Mouse (Mus musculus) hindbrain, embryonic 16.5 days (tissue): ENCODE results near the gene Stox2. TPM values are rescaled to one million over a fixed set of nuclear protein-coding genes. Genes with fewer than 3 reads are reported as not detected.

Source experiments
- ATAC-seq: fragments of 200-750 bp; cut with Nextera tagmentation; 2 replicates; pipeline ENCODE4 v1.8.0; 2017; ENCODE audit warnings: moderate TSS enrichment, moderate library complexity
- H3K27ac ChIP-seq: fragments of 300-500 bp; sonication (generic); 2 replicates; pipeline ENCODE4 v1.5.1; 2014; ENCODE audit warnings: low read depth, mild to moderate bottlenecking, control low read depth, low read length, moderate library complexity
- H3K27me3 ChIP-seq: fragments of 300-500 bp; sonication (generic); replicated peaks from 2 replicates; pipeline ENCODE4 v1.6.1; 2014; ENCODE audit warnings: low read length; ENCODE audit not compliant: control insufficient read depth, insufficient read depth
- H3K36me3 ChIP-seq: fragments of 300-500 bp; sonication (generic); 2 replicates; pipeline ENCODE4 v1.6.1; 2014; ENCODE audit warnings: mild to moderate bottlenecking, low read length, moderate library complexity, mixed read lengths; ENCODE audit not compliant: control insufficient read depth, insufficient read depth
- H3K4me1 ChIP-seq: fragments of 300-500 bp; sonication (generic); 2 replicates; pipeline ENCODE4 v1.6.1; 2014; ENCODE audit warnings: low read depth, low read length; ENCODE audit not compliant: control insufficient read depth, insufficient read depth
- H3K4me2 ChIP-seq: fragments of 300-500 bp; sonication (generic); 2 replicates; pipeline ENCODE4 v1.6.1; 2014; ENCODE audit warnings: mild to moderate bottlenecking, low read length, control low read depth, moderate library complexity
- H3K4me3 ChIP-seq: fragments of 300-500 bp; sonication (generic); 2 replicates; pipeline ENCODE4 v1.5.1; 2014; ENCODE audit warnings: mild to moderate bottlenecking, low read length, control low read depth, moderate library complexity
- H3K9ac ChIP-seq: fragments of 300-500 bp; sonication (generic); 2 replicates; pipeline ENCODE4 v1.6.1; 2014; ENCODE audit warnings: low read depth, mild to moderate bottlenecking, control low read depth, low read length, moderate library complexity
- H3K9me3 ChIP-seq: fragments of 300-500 bp; sonication (generic); 2 replicates; pipeline ENCODE4 v1.6.1; 2014; ENCODE audit warnings: mild to moderate bottlenecking, low read length, moderate library complexity; ENCODE audit not compliant: control insufficient read depth
- WGBS: fragments of 180-500 bp; shearing (Covaris S2); extraction: QIAGEN DNeasy Blood & Tissue Kit; methylation state at CpG from one replicate; pipeline ENCODE4 v1.1.7; 2014; 5-methylcytosine and 5-hydroxymethylcytosine counted together
- polyA plus RNA-seq: library from polyadenylated mRNA; unstranded; fragments of >200 nt; fragmentation: Nextera tagmentation; extraction: Ambion mirVana; gene quantifications from 2 replicates; pipeline ENCODE4 v1.2.1, GENCODE M21; 2015

Stox2 gene
- polyA plus RNA-seq, 1 experiment from 2014 or later, result 28.5 TPM

- H3K9me3 ChIP-seq, result no peaks in the 10 kb centered on the region
- no peaks in the 10 kb centered on the region for H3K4me1 ChIP-seq
- no peak overlapping the region for H3K4me3 ChIP-seq
- no peak overlapping the region for H3K4me2 ChIP-seq
- no peaks in the 10 kb centered on the region for H3K36me3 ChIP-seq
- no peak overlapping the region for H3K9ac ChIP-seq
- ATAC-seq, result no peak
- 79% methylated on average over 5 of the region's 5 CpGs for WGBS
- H3K27ac ChIP-seq, result no peak overlapping the region
- no peaks in the 10 kb centered on the region for H3K27me3 ChIP-seq
These were observed 139.8 kb downstream of the Stox2 start for GRCm38 (mm10) chr8:47306372-47306771.

- no peak overlapping the region for H3K4me3 ChIP-seq
- no peaks in the 10 kb centered on the region for H3K36me3 ChIP-seq
- no peaks in the 10 kb centered on the region for H3K9me3 ChIP-seq
- no peak overlapping the region for H3K4me2 ChIP-seq
- ATAC-seq, result no peak
- H3K4me1 ChIP-seq, result no peaks in the 10 kb centered on the region
- no peak overlapping the region for H3K27ac ChIP-seq
- WGBS, result 95% methylated on average over 5 of the region's 5 CpGs
- H3K9ac ChIP-seq, result no peak overlapping the region
- no peaks in the 10 kb centered on the region for H3K27me3 ChIP-seq
These were observed 140.3 kb downstream of the Stox2 start for GRCm38 (mm10) chr8:47305880-47306279.

GRCm38 (mm10) chr8:47298460-47298859 is 147.7 kb downstream of the Stox2 start:
- H3K9me3 ChIP-seq, result no peaks in the 10 kb centered on the region
- ATAC-seq, result no peak
- no peak overlapping the region for H3K9ac ChIP-seq
- H3K27ac ChIP-seq, result no peak overlapping the region
- H3K4me1 ChIP-seq, result no peaks in the 10 kb centered on the region
- H3K27me3 ChIP-seq, result no peaks in the 10 kb centered on the region
- H3K4me3 ChIP-seq, result no peak overlapping the region
- H3K36me3 ChIP-seq, result no peaks in the 10 kb centered on the region
- no peak overlapping the region for H3K4me2 ChIP-seq
- WGBS, result 97% methylated on average over 3 of the region's 3 CpGs

- peak overlapping the region; percentile 99 for H3K9ac ChIP-seq
- H3K4me1 ChIP-seq, result peaks cover 16% of the 10 kb centered on the region
- H3K27ac ChIP-seq, result peak overlapping the region; percentile 99
- peak; percentile 15; the same call in 1 of the 2 replicates for ATAC-seq
- H3K4me2 ChIP-seq, result peak overlapping the region; percentile 71
- peak overlapping the region; percentile 88 for H3K4me3 ChIP-seq
- WGBS, result 5% methylated on average over 6 of the region's 6 CpGs
- H3K9me3 ChIP-seq, result no peaks in the 10 kb centered on the region
- no peaks in the 10 kb centered on the region for H3K36me3 ChIP-seq
- no peaks in the 10 kb centered on the region for H3K27me3 ChIP-seq
These were observed 156.5 kb downstream of the Stox2 start for GRCm38 (mm10) chr8:47289641-47290040.

GRCm38 (mm10) chr8:47288866-47289541 is 157.2 kb downstream of the Stox2 start:
- peak overlapping the region; percentile 99 for H3K27ac ChIP-seq
- no peaks in the 10 kb centered on the region for H3K27me3 ChIP-seq
- peak; percentile 84 for ATAC-seq
- H3K4me2 ChIP-seq, result peak overlapping the region; percentile 71
- H3K9ac ChIP-seq, result peak overlapping the region; percentile 99
- peaks cover 21% of the 10 kb centered on the region for H3K4me1 ChIP-seq
- peak overlapping the region; percentile 88 for H3K4me3 ChIP-seq
- under 1% methylated on average over 79 of the region's 97 CpGs for WGBS
- H3K9me3 ChIP-seq, result no peaks in the 10 kb centered on the region
- no peaks in the 10 kb centered on the region for H3K36me3 ChIP-seq

- no peaks in the 10 kb centered on the region for H3K9me3 ChIP-seq
- no peaks in the 10 kb centered on the region for H3K27me3 ChIP-seq
- under 1% methylated on average over 53 of the region's 78 CpGs for WGBS
- peak overlapping the region; percentile 71 for H3K4me2 ChIP-seq
- peak overlapping the region; percentile 99 for H3K27ac ChIP-seq
- peak overlapping the region; percentile 99 for H3K9ac ChIP-seq
- ATAC-seq, result peak; percentile 53
- no peaks in the 10 kb centered on the region for H3K36me3 ChIP-seq
- H3K4me3 ChIP-seq, result peak overlapping the region; percentile 88
- peaks cover 28% of the 10 kb centered on the region for H3K4me1 ChIP-seq
These were observed 157.9 kb downstream of the Stox2 start for GRCm38 (mm10) chr8:47288131-47288865.

- H3K27ac ChIP-seq, result peak overlapping the region; percentile 99
- H3K4me3 ChIP-seq, result peak overlapping the region; percentile 88
- WGBS, result under 1% methylated on average over 30 of the region's 33 CpGs
- H3K36me3 ChIP-seq, result no peaks in the 10 kb centered on the region
- peaks cover 32% of the 10 kb centered on the region for H3K4me1 ChIP-seq
- ATAC-seq, result peak; percentile 1
- peak overlapping the region; percentile 99 for H3K9ac ChIP-seq
- H3K27me3 ChIP-seq, result no peaks in the 10 kb centered on the region
- H3K9me3 ChIP-seq, result no peaks in the 10 kb centered on the region
- peak overlapping the region; percentile 71 for H3K4me2 ChIP-seq
These were observed 158.5 kb downstream of the Stox2 start for GRCm38 (mm10) chr8:47287641-47288130.

GRCm38 (mm10) chr8:47287201-47287621 is 159.0 kb downstream of the Stox2 start:
- no peaks in the 10 kb centered on the region for H3K27me3 ChIP-seq
- WGBS, result under 1% methylated on average over 16 of the region's 16 CpGs
- H3K36me3 ChIP-seq, result no peaks in the 10 kb centered on the region
- peak; percentile 9 for ATAC-seq
- H3K4me3 ChIP-seq, result peak overlapping the region; percentile 88
- peak overlapping the region; percentile 99 for H3K27ac ChIP-seq
- H3K4me1 ChIP-seq, result peaks cover 37% of the 10 kb centered on the region
- H3K9me3 ChIP-seq, result no peaks in the 10 kb centered on the region
- peak overlapping the region; percentile 99 for H3K9ac ChIP-seq
- H3K4me2 ChIP-seq, result peak overlapping the region; percentile 71

- Histone ChIP-seq H3K27ac (peak overlapping the region; percentile 11), H3K27me3 (no peaks in the 10 kb centered on the region), H3K36me3 (no peaks in the 10 kb centered on the region), H3K4me1 (peaks cover 39% of the 10 kb centered on the region), H3K9me3 (no peaks in the 10 kb centered on the region), H3K4me2 (peak overlapping the region; percentile 71), H3K9ac (peak overlapping the region; percentile 99), H3K4me3 (peak overlapping the region; percentile 88)
- ATAC-seq, result no peak
- 30% methylated on average over 12 of the region's 12 CpGs for WGBS
These were observed 160.0 kb downstream of the Stox2 start for GRCm38 (mm10) chr8:47286081-47286700.
